Mouse (Mus musculus) embryonic facial prominence, embryonic 14.5 days (tissue): ENCODE results near the gene Col8a1. TPM values are rescaled to one million over a fixed set of nuclear protein-coding genes. Genes with fewer than 3 reads are reported as not detected.

Source experiments
- ATAC-seq: fragments of 200-750 bp; cut with Nextera tagmentation; 2 replicates; pipeline ENCODE4 v1.8.0; 2017; ENCODE audit warnings: low read depth, moderate number of reproducible peaks, moderate TSS enrichment
- DNase-seq: peaks from one replicate; pipeline ENCODE4 v3.0.0-alpha.2; 2015; ENCODE audit warnings: low spot score
- H3K27ac ChIP-seq: fragments of 300-500 bp; sonication (generic); replicated peaks from 2 replicates; pipeline ENCODE4 v1.5.1; 2014; ENCODE audit warnings: low read depth, mild to moderate bottlenecking, low read length, moderate library complexity
- H3K27me3 ChIP-seq: fragments of 300-500 bp; sonication (generic); replicated peaks from 2 replicates; pipeline ENCODE4 v1.6.1; 2014; ENCODE audit warnings: low read length; ENCODE audit not compliant: control insufficient read depth, insufficient read depth
- H3K36me3 ChIP-seq: fragments of 300-500 bp; sonication (generic); 2 replicates; pipeline ENCODE4 v1.6.1; 2014; ENCODE audit warnings: low read length, mixed read lengths; ENCODE audit not compliant: control insufficient read depth, insufficient read depth
- H3K4me1 ChIP-seq: fragments of 300-500 bp; sonication (generic); 2 replicates; pipeline ENCODE4 v1.6.1; 2014; ENCODE audit warnings: antibody characterized with exemption, low read length; ENCODE audit not compliant: control insufficient read depth, insufficient read depth
- H3K4me2 ChIP-seq: fragments of 300-500 bp; sonication (generic); 2 replicates; pipeline ENCODE4 v1.6.1; 2014; ENCODE audit warnings: low read depth, mild to moderate bottlenecking, low read length, moderate library complexity, mixed read lengths
- H3K4me3 ChIP-seq: fragments of 300-500 bp; sonication (generic); 2 replicates; pipeline ENCODE4 v1.5.1; 2014; ENCODE audit warnings: low read depth, mild to moderate bottlenecking, low read length
- H3K9ac ChIP-seq: fragments of 300-500 bp; sonication (generic); 2 replicates; pipeline ENCODE4 v1.6.1; 2014; ENCODE audit warnings: low read depth, mild to moderate bottlenecking, low read length, moderate library complexity, mixed read lengths
- H3K9me3 ChIP-seq: fragments of 300-500 bp; sonication (generic); 2 replicates; pipeline ENCODE4 v1.6.1; 2016; ENCODE audit warnings: low read length; ENCODE audit not compliant: control insufficient read depth
- WGBS: fragments of 180-500 bp; shearing (Covaris S2); extraction: QIAGEN DNeasy Blood & Tissue Kit; methylation state at CpG from one replicate; pipeline ENCODE4 v1.1.7; 2014; 5-methylcytosine and 5-hydroxymethylcytosine counted together
- polyA plus RNA-seq: library from polyadenylated mRNA; unstranded; fragments of >200 nt; fragmentation: Nextera tagmentation; extraction: Ambion mirVana; gene quantifications from 2 replicates; pipeline ENCODE4 v1.2.1, GENCODE M21; 2014

Gene Col8a1
- polyA plus RNA-seq: 42.7 and 45.0 TPM in 2 replicates

DNA sequence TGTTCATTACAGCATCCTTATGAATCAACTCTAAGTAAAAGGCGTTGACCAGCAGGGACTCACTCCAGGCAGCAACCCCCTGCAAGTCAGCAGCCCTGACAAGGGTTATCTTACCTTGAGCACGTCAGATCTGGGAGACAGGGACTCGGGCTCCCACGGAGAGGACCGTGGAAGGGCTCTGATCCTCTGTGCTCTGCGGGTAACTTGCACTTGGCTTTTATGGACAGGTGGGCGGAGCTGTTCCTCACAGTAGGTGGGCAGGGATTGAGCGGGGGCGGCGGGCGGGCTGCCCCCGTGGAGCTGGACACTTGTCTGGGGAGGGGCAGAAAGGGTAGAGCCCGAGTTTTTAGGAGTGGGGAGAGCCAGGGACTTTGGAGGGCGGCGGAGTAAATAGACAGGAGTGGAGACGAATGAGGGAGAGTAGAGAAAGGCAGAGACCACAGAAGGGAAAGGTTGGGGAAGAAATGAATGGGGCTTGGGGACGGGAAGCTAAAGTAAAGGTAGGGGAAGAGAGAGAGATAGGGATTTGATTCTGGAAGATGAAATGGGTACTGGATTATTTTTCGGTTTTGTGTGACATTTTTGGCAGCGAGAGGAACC, at the start of gene Col8a1:
Gene Col8a1, minus strand, starts transcription at position 212 of the 600 bp plus-strand sequence.
- H3K4me3 ChIP-seq: peak within 1 kb of the TSS; percentile 41
- H3K36me3 ChIP-seq: no peaks in the 10 kb centered on the region
- no peaks in the 10 kb centered on the region for H3K9me3 ChIP-seq
- peak within 1 kb of the TSS; percentile 59; the same call in 1 of the 2 replicates for H3K27ac ChIP-seq
- ATAC-seq (peak; percentile 50; the same call in 1 of the 2 replicates), DNase-seq (no peak)
- WGBS: 4% methylated on average over 19 of the region's 19 CpGs
- H3K4me1 ChIP-seq: peaks cover 19% of the 10 kb centered on the region
- H3K9ac ChIP-seq: peak within 1 kb of the TSS; percentile 55
- H3K4me2 ChIP-seq: peak within 1 kb of the TSS; percentile 85
- H3K27me3 ChIP-seq: no peaks in the 10 kb centered on the region

DNA sequence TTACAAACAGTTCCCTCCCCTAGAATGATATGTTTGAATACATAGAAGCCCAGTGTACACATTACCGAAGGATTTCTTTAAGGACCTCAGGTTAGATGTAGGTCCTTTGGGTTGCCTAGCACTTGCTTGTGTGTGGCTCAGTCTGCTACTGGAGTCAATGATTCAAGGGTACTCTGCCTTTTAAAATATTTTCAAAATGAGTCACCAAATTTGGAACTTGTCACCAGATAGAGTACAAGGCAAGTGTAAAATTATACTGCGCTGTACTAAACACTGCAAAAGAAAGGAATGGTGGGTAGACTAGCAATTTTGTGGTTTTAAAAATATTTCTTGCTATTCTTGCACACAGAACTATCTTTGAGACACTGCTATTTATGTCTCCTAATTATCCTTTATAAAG, 47.3 kb upstream of the Col8a1 start:
- Histone ChIP-seq H3K36me3 (no peaks in the 10 kb centered on the region), H3K4me3 (no peak overlapping the region), H3K4me1 (no peaks in the 10 kb centered on the region), H3K27ac (no peak overlapping the region), H3K9ac (no peak overlapping the region), H3K4me2 (no peak overlapping the region), H3K27me3 (no peaks in the 10 kb centered on the region), H3K9me3 (no peaks in the 10 kb centered on the region)
- ATAC-seq (no peak), DNase-seq (no peak)
- WGBS: 95% methylated on average over 2 of the region's 2 CpGs

DNA sequence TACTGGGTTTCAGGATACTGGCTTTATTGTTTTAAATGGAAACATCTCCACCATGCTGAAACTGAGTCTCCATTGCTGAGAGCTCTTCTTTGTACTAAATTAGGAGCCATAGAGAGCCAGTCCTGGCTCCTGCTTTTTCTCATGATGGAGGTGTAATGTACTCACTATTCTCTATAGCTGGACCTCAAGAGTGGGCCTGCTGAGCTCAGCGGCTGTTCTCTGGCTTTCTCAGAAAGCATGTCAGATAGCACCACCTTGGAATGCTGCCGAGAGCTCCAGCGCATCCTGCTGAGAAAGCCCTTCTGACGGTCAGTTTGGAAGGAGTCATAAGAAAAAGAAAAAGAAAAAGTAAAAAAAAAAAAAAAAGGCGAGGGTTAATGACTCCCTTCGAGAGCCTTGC, 41.8 kb upstream of the Col8a1 start:
- Histone ChIP-seq H3K27ac (no peak overlapping the region), H3K36me3 (no peaks in the 10 kb centered on the region), H3K4me2 (no peak overlapping the region), H3K27me3 (no peaks in the 10 kb centered on the region), H3K9ac (no peak overlapping the region), H3K4me3 (no peak overlapping the region), H3K4me1 (no peaks in the 10 kb centered on the region), H3K9me3 (no peaks in the 10 kb centered on the region)
- 64% methylated on average over 6 of the region's 6 CpGs for WGBS
- DNase-seq: no peak
- ATAC-seq: no peak

DNA sequence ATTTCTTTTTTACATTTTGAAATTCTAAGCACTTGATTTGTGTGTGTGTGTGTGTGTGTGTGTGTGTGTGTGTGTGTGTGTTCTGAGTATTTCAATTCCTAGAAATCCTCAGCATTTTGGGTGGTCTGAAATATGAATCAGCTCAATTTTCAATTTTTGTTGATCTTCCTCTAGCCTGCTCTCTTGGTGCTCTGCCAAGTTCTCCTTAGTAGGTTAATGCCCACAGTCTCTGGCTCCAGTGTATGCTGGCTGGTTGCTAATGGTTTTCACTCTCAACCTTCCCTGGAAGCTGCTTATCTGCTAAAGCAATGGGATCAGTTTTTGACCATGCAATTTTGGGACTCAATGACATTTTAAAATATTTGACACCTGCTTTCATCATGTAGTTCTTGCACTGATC, 24.5 kb upstream of the Col8a1 start:
- Histone ChIP-seq H3K27me3 (no peaks in the 10 kb centered on the region), H3K9me3 (no peaks in the 10 kb centered on the region), H3K4me3 (no peak overlapping the region), H3K4me2 (no peak overlapping the region), H3K36me3 (no peaks in the 10 kb centered on the region), H3K4me1 (no peaks in the 10 kb centered on the region), H3K9ac (no peak overlapping the region), H3K27ac (no peak overlapping the region)
- ATAC-seq: no peak
- DNase-seq: peak; percentile 80

DNA sequence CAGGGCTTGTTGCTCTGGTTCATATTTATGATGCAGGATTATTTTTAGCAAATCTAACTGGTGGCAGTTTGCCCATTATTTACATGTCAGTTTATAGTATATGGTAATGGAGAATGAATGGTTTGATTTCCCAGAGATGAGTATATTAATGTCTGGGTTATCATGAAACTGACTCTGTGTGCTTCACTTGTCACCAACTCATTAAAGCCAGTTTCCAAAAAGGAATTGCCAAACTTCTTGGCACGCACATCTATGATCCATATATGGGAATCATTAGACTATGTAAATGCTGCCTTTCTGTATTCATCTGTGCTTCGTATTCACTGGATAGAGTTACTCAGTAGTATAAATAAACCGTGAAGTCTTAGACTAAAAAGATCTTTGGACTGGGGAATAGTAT, 11.1 kb upstream of the Col8a1 start:
- Histone ChIP-seq H3K36me3 (no peaks in the 10 kb centered on the region), H3K9ac (no peak overlapping the region), H3K27me3 (no peaks in the 10 kb centered on the region), H3K9me3 (no peaks in the 10 kb centered on the region), H3K27ac (no peak overlapping the region), H3K4me3 (no peak overlapping the region), H3K4me2 (0 out of 2 replicates have a peak overlapping the region, but pooled peaks have one; percentile 7), H3K4me1 (peaks cover 7% of the 10 kb centered on the region; the same call in 1 of the 2 replicates)
- WGBS: 52% methylated on average over 3 of the region's 3 CpGs
- DNase-seq (peak; percentile 90), ATAC-seq (peak; percentile 68)

DNA sequence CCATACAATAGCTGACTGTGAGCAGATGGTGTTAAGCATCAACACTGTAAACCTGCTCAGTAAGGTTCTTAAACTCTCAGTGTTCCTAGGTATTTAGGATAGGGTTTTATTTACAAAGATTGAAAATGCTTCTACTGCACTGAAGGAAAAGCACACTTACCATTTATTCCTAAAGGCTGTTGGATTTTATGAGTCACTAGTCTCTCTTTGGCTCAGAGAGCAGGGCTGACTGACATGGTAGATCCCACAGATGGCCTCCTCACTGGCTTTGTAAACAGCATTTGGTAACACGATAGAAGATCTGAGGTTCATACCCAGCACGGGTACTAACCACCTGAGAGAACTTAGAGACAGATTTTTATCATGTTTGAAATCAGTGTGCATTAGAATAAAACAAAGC, 5.3 kb upstream of the Col8a1 start:
- WGBS: 54% methylated on average over 2 of the region's 2 CpGs
- ATAC-seq: no peak

DNA sequence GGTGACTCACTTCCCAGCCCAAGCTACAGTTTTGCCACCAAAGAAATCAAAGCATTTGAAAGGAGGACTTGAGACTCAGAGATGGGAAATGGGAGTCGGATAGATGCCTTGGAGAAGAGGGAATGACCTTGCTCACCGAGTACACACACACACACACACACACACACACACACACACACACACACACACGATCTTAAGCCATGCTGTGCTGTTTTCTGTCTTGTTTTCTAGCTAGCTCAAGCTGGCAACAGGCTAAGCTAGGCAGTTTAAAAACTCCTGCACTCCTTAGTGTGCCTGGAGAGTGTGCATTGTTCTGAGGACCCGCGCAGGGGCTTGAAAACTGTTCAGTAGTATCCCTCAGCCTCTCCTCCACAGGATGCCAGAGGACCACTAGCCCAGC, 1.2 kb upstream of the Col8a1 start:
- ATAC-seq: no peak
- H3K27me3 ChIP-seq: no peaks in the 10 kb centered on the region
- H3K4me2 ChIP-seq: peak overlapping the region; percentile 85
- no peaks in the 10 kb centered on the region for H3K9me3 ChIP-seq
- peaks cover 19% of the 10 kb centered on the region for H3K4me1 ChIP-seq
- 0 out of 2 replicates have a peak overlapping the region, but pooled peaks have one; percentile 55 for H3K9ac ChIP-seq
- H3K36me3 ChIP-seq: no peaks in the 10 kb centered on the region
- DNase-seq: no peak
- no peak overlapping the region for H3K27ac ChIP-seq
- peak overlapping the region; percentile 41; the same call in 1 of the 2 replicates for H3K4me3 ChIP-seq
- 36% methylated on average over 5 of the region's 5 CpGs for WGBS

More for the DNA sequence above, 5.3 kb upstream of the Col8a1 start:
- Histone ChIP-seq H3K4me2 (no peak overlapping the region), H3K27ac (no peak overlapping the region), H3K4me1 (peaks cover under 1% of the 10 kb centered on the region; the same call in 1 of the 2 replicates), H3K27me3 (no peaks in the 10 kb centered on the region), H3K9ac (no peak overlapping the region), H3K9me3 (no peaks in the 10 kb centered on the region), H3K36me3 (no peaks in the 10 kb centered on the region), H3K4me3 (no peak overlapping the region)
- DNase-seq: no peak

DNA sequence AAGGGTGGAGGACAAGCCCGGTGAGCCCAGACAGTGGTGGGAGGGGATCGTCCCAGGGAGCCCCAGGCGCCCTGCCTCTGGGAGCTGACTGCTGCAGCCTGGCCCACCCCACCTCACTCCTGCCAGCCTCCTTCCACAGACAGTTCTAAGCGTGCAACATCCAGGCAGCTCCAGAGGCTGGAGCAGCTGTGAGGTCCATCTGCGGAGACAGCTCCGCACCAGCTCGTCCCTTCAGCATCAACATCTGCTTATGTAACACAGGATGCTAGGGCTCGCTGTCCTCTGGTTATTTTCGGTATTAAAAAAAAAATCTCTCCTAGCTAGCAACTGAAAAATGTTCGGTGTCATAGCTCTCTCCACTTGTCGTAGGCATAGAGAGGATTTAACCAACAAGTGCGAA, 704 bp upstream of the Col8a1 start:
- DNase-seq (peak; percentile 33), ATAC-seq (peak; percentile 59; the same call in 1 of the 2 replicates)
- H3K9me3 ChIP-seq: no peaks in the 10 kb centered on the region
- no peaks in the 10 kb centered on the region for H3K27me3 ChIP-seq
- peak overlapping the region; percentile 85 for H3K4me2 ChIP-seq
- H3K4me1 ChIP-seq: peaks cover 19% of the 10 kb centered on the region
- 14% methylated on average over 12 of the region's 12 CpGs for WGBS
- H3K27ac ChIP-seq: no peak overlapping the region
- peak overlapping the region; percentile 55 for H3K9ac ChIP-seq
- no peaks in the 10 kb centered on the region for H3K36me3 ChIP-seq
- peak overlapping the region; percentile 41 for H3K4me3 ChIP-seq
